Mouse (Mus musculus) adrenal gland, adult 10 weeks (tissue): ENCODE results near the gene Ilf2. TPM values are rescaled to one million over a fixed set of nuclear protein-coding genes. Genes with fewer than 3 reads are reported as not detected.

Source experiments
- polyA plus RNA-seq: library from polyadenylated mRNA; stranded (reverse); fragments of 350-450 nt; fragmentation: Illumina TruSeq; extraction: RNeasy Lipid Tissue Mini Kit (QIAGEN cat#74804); gene quantifications from one replicate; pipeline ENCODE4 v1.2.3, GENCODE M21; 2014; ENCODE audit warnings: low read depth, low replicate concordance

Gene Ilf2
- polyA plus RNA-seq = 73.4 TPM

DNA sequence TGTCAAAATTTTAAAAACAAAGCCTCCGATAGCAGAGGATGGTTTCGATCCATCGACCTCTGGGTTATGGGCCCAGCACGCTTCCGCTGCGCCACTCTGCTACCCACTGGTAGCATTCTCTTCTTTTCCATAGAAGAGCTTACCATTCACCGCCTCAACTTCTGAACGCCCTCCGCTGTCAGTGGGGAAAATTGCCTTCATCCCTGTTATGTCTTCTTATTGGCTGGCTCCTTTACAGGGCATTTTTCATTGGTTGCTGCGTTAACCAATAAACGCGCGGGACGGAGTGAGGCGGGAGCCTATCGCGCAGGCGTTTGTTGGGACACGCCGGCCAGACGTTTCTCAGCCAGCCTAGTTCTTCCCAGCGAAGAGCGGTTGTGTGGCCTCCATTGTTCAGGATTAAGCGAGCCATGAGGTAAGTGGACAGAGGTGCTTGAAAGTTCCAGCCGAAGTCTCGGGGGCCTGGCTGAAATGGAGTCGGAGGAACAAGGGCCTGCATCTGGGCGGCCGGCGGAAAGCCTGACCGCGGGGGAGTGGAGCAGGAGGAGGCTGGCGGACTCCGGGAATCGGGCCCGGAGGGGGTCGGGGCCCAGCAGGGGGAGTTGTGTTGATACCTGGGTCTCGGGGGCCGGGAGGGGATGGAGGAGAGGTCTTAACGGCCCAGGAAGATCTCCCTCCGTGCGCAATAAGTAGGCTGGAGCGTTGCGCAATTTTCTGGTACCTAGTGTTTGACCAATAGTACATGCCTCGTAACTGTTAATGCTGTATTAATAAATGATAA lies at the start of gene Ilf2:
Gene Ilf2, plus strand, starts transcription at position 296 of the 781 bp plus-strand sequence.

GRCm38 (mm10) chr3:90433381-90434020 lies 42.4 kb upstream of the Ilf2 start, which contains the start of gene Ints3:
Gene Ints3, minus strand, starts transcription at chr3:90433622.

GRCm38 (mm10) chr3:90465686-90466310 lies 10.1 kb upstream of the Ilf2 start, which contains the start of gene Npr1:
Gene Npr1, minus strand, starts transcription at chr3:90465866.

GRCm38 (mm10) chr3:90490696-90491256 lies 14.8 kb downstream of the Ilf2 start, which contains the start of gene Snapin:
Gene Snapin, minus strand, starts transcription at chr3:90491033.

DNA sequence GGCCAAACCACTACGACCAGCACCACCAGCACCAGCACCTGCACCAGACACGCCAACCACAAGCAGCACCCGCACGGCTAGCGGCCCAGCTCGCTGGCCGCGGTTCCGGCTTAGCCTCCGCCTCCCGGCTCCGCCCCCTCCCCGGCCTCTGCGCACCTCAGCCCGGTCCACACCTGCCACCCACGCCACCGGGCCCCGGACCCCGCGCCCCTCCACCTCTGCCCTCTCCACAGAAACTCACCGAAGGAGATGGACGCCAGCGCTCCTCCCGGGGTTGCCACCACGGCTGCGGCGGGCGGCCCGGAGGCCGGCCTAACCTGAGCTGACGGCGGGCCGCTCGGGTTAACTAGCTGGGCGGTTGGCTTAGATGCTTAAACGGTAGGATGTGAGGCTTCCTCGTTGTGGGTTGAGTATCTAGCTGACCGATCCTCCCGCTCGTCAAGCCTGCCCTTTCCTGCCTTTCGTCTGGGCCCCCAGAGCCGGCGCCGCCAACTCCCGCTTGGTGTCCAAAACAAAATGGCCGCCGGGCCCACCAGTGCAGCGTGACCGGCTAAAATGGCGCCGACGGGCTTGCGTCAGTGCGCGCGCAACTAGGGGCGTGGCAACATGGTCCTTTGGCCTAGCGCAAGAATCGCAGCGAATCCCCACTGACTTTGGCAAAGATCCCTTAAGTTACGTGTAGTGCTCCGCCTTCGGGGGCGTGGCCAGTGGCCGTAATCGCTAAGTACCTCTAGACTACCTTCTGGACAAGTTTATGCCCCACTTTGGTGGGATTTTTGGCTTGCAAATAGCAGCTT lies 33.2 kb downstream of the Ilf2 start, which contains the start of gene Chtop:
Gene Chtop, minus strand, starts transcription at position 549 of the 797 bp plus-strand sequence.

DNA sequence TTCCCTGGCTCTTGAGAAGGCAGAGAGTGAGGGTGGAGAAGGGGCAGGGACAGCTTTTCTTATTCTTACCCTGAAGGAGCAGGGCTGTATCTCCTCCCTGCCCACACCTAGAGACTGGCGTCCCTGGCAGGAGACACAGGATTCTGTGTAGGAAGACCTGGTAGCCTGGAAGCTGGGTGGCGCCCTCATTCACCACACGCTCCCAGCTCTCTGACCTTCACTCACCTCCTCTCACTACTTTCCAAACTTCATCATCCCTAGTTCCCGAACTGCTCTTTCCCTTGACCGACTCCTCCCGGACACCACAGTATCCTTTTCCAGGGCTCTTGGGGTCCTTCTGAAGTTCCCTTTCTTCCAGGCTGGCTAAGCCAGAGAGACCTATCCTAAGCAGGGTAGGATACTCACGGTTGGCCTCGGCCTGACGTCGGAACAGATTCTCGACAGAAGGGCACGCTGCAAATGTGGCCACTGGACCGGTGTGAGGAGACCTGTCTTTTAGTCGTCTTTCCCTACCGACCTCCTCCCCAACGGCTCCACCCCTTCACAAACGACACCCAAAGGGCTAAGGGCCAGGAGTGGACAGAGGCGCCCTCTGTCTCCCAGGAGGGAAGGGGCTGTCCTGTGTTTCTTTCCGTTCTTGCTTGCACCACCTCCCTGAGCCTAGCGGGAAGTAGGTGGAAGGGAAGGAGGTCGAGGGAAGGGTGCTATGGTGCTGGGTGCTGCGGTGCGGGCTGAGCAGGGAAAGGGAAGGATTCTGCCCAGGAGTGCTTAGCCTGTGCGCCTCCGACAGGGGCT lies 38.1 kb downstream of the Ilf2 start, which contains the start of the genes S100a1 and S100a13:
Gene S100a1, minus strand, starts transcription at position 597 of the 795 bp plus-strand sequence.
Gene S100a13, plus strand, starts transcription at position 640 of the 795 bp plus-strand sequence.

GRCm38 (mm10) chr3:90526580-90526979 lies 50.7 kb downstream of the Ilf2 start, which contains the start of gene S100a14:
Gene S100a14, plus strand, starts transcription at chr3:90526856.

DNA sequence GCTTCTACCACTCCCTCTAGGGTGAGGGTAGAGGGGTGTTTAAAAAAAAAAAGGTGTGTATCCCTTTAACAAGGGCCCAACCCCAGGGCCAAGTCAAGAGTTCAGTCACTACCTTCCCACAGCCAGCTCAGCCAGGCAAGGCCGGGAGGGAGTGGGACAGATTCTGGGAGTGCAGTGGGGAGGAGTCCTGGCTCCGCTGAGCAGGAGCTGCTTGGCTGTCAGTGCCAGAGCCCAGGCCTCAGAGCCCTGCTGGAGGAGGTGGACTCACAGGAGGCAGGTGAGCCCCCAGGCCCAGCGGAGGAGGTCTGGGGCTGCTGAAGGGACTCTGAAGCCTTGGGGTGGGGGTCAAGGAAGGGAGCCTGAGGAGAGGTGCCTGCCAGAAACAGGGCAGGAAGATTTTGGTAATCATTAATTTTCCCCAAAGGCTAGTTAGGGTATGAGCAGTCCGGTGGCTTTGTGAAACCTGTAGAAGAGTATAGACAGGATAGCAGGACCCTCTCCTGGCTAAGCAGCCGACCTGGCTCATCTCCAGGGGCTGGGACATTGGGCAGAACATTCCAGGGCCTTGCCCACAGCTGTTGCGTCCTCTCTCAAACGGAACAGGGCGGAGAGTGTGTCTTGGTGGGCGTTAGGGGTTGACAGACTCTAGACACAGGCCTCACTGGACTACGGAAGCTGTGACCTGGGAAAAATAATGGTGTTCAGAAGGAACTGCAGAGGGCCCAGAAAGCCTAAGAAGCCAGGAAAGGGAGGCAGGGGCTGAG lies 61.4 kb downstream of the Ilf2 start, which contains the start of gene S100a16:
Gene S100a16, plus strand, starts transcription at position 114 of the 764 bp plus-strand sequence.

Other genes starting within 250 kb of the Ilf2 start
- 140 TPM for gene Jtb, start 244.5 kb upstream of the Ilf2 start, polyA plus RNA-seq
- 0.70 TPM for gene Creb3l4, start 232.6 kb upstream of the Ilf2 start, polyA plus RNA-seq
- 118 TPM for gene Slc39a1, start 228.0 kb upstream of the Ilf2 start, polyA plus RNA-seq
- 9.7 TPM for gene Crtc2, start 222.0 kb upstream of the Ilf2 start, polyA plus RNA-seq
- 0.99 TPM for gene Dennd4b, start 210.9 kb upstream of the Ilf2 start, polyA plus RNA-seq
- 58.7 TPM for gene Gatad2b, start 182.9 kb upstream of the Ilf2 start, polyA plus RNA-seq
- 1.7 TPM for gene Slc27a3, start 86.2 kb upstream of the Ilf2 start, polyA plus RNA-seq
- 32.7 TPM for gene Ints3, start 42.5 kb upstream of the Ilf2 start, polyA plus RNA-seq
- 159 TPM for gene Npr1, start 10.3 kb upstream of the Ilf2 start, polyA plus RNA-seq
- gene Snapin, start 14.9 kb downstream of the Ilf2 start, polyA plus RNA-seq = 156 TPM
- gene Chtop, start 33.4 kb downstream of the Ilf2 start, polyA plus RNA-seq = 164 TPM
- 54.6 TPM for gene S100a1, start 38.3 kb downstream of the Ilf2 start, polyA plus RNA-seq
- gene S100a13, start 38.3 kb downstream of the Ilf2 start, polyA plus RNA-seq = 14.9 TPM
- gene S100a14, start 50.7 kb downstream of the Ilf2 start, polyA plus RNA-seq = not detected
- 41.3 TPM for gene S100a16, start 61.1 kb downstream of the Ilf2 start, polyA plus RNA-seq
- not detected for gene S100a3, start 84.5 kb downstream of the Ilf2 start, polyA plus RNA-seq
- gene S100a2, start 114.1 kb downstream of the Ilf2 start, polyA plus RNA-seq = not detected
- gene Gm42674, start 125.8 kb downstream of the Ilf2 start, polyA plus RNA-seq = not detected
- gene S100a4, start 127.6 kb downstream of the Ilf2 start, polyA plus RNA-seq = 5.6 TPM
- not detected for gene S100a5, start 132.4 kb downstream of the Ilf2 start, polyA plus RNA-seq
- 20.2 TPM for gene S100a6, start 136.8 kb downstream of the Ilf2 start, polyA plus RNA-seq
- 0.47 TPM for gene S100a7a, start 177.9 kb downstream of the Ilf2 start, polyA plus RNA-seq
- 4.1 TPM for gene S100a8, start 192.9 kb downstream of the Ilf2 start, polyA plus RNA-seq
- not detected for gene S100a9, start 219.6 kb downstream of the Ilf2 start, polyA plus RNA-seq